Mouse (Mus musculus) heart, postnatal 14 days (tissue): ENCODE measurements at regions not wholly inside any gene's neighbourhood (a gene's known extent, or its start where the extent isn't known, plus 50 kb on each side); places are given as distances from the start of the nearest gene placed in this dataset.

Experiments used
- DNase-seq, 2 experiments: peaks; one replicate each; pipeline ENCODE4 v3.0.0; 2021 to 2022
- intact Hi-C: fragments of 180-260 bp; cut with DNase I; formaldehyde crosslinking; loops from one replicate; pipeline ENCODE4 v1.15.1; 2025

DNA sequence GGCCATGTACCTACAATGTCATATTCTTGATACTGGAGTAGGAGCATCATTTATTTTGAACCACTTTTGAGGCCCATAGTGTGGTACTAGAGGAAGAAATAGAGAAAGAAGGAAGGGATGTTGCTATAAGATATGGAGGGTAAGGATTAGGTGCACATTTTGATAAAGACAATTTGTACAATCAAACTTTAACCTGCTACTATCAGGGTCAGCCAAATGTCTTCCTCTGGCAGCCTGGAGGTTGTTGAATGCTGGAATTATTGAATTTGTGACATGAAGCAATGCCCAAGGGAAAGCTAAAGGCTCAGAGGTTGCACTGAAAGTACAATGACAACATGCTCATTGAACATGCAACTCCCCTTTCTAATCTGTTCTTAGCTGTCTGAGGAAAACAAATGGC is 202.3 kb upstream of the Sema3a start:
- intact Hi-C loops, result no loop called here
- no peak for DNase-seq

DNA sequence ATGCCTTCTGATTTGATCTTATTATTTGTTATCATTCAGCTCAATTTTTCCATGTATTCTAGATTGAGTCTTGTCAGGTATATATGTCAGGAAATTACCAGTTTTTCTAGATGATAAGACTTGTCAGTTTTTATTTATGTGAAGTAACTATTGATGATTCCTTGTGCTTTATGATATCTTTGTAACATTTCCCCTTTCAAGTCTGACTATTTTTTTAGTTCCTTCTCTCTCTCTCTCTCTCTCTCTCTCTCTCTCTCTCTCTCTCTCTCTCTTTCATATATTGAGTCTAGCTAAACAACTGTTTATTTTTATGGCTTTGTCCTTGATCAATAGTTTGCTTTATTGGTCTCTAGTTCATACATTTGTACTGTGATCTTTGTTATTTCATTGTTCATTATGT is 199.7 kb upstream of the Sema3a start:
- intact Hi-C loops, result no loop called here
- DNase-seq, result no peak

DNA sequence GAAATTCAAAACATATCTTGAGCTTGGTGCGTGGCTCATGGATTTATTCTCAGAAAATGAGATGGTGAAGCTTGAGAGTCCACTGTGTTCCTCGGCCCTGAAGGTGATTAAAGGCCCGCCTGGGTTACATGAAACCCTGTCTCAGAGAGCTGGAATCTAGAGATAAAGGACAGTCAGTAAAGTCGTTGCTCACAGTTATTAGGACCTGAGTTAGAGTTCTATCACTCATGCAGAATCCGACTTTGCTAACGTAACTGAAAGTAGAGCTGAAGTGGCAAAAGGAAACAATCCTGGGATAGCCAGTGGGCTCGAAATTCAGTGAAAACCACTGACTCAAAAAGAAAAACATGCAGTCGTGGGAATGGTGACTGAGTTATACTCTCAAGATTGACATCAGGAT is 198.9 kb upstream of the Sema3a start:
- no peak for DNase-seq
- intact Hi-C loops, result no loop called here

DNA sequence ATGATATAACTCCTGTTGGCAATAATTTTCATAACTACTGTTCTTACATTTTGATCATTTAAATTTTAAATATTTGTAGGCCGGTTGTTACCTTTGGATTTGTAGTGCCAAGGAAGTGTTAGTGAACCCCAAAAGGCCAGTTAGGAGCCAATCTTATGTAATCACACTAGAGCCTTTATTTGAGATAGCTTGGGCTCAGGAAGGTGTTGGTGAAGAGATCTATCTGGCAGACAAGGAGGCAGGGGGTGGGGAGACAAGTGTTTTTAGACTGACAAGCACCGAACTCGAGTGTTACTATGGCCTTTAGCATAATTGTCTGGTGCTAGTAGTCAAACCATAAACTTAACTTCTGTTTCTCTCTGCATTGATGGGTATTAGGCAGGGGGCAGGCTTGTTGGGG is 198.0 kb upstream of the Sema3a start:
- intact Hi-C loops, result no loop called here
- DNase-seq, result no peak

GRCm38 (mm10) chr5:12937052-12937451 is 188.2 kb upstream of the Sema3a start:
- intact Hi-C loops, result no loop called here

GRCm38 (mm10) chr5:12938162-12938852 is 186.9 kb upstream of the Sema3a start:
- no peak for DNase-seq
- intact Hi-C loops, result no loop called here

More at GRCm38 (mm10) chr5:12937052-12937451, 188.2 kb upstream of the Sema3a start:
- no peak for DNase-seq

DNA sequence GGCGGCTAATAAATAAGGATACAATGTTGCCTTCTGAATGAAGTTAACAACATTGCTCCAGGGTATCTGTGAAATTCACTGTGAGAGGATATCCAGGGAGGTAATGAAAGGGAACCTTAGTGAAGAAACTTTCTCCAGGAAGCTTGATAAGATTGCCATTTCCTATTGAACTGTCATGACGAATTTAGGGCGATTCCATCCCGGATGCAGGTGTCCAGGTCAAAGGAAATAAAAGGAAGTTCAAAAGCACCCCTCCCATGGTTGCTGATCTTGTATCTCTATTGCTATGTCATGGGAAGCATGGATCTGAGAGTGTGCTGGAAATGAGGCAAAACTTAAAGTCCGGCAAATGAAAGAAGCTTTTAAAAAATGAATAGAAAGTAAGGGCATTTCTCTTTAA is 180.7 kb upstream of the Sema3a start:
- intact Hi-C loops, result no loop called here
- no peak for DNase-seq

DNA sequence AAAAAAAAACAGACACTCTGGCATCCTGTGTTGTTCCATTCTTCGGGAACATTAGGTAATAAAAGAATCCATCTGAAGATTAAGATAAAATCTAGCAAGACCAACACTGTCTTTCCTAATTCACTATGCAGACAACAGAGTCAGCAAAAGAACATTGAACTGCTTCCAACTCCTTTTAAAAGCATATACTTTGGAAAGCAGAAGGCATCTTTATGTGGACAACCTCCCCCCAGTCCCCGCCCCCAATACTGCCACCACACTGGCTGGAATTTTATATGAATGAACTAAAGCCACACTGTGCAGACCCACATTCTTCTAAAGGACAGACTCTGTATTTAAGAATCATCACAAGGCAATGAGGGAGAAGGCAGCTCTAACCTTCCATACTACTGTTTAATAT is 176.7 kb upstream of the Sema3a start:
- intact Hi-C loops, result no loop called here
- no peak for DNase-seq

GRCm38 (mm10) chr5:12970987-12971386 is 154.2 kb upstream of the Sema3a start:
- intact Hi-C loops, result no loop called here

GRCm38 (mm10) chr5:12973701-12974100 is 151.5 kb upstream of the Sema3a start:
- DNase-seq, result no peak
- intact Hi-C loops, result no loop called here

More at GRCm38 (mm10) chr5:12970987-12971386, 154.2 kb upstream of the Sema3a start:
- DNase-seq, result no peak

GRCm38 (mm10) chr5:12976015-12976742 is 149.0 kb upstream of the Sema3a start:
- intact Hi-C loops, result no loop called here
- no peak for DNase-seq

GRCm38 (mm10) chr5:12977875-12978274 is 147.3 kb upstream of the Sema3a start:
- intact Hi-C loops, result no loop called here
- no peak for DNase-seq

DNA sequence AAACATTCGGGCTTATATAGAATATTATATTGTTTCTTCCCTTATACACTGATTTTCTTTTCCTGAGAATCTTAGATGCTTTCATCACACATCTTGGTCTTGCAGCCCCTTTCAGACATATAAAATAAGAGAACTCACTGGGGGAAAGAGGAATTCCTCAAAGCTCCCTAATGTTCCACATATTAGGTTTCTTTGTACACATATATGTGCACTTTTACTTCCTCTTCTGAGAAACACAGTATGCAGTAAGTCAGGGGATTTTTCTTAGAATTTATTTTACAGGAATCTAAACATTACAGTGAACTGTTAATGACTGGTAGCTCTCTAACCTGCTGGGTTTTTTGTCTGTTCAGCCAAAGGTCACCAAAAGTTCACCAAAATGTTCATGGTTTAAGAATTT is 131.4 kb upstream of the Sema3a start:
- intact Hi-C loops, result no loop called here
- no peak for DNase-seq

- no peak for DNase-seq
- intact Hi-C loops, result no loop called here
These were observed 127.8 kb upstream of the Sema3a start for GRCm38 (mm10) chr5:12997440-12997839.

GRCm38 (mm10) chr5:13007132-13007531 is 118.1 kb upstream of the Sema3a start:
- DNase-seq, result no peak
- intact Hi-C loops, result no loop called here

DNA sequence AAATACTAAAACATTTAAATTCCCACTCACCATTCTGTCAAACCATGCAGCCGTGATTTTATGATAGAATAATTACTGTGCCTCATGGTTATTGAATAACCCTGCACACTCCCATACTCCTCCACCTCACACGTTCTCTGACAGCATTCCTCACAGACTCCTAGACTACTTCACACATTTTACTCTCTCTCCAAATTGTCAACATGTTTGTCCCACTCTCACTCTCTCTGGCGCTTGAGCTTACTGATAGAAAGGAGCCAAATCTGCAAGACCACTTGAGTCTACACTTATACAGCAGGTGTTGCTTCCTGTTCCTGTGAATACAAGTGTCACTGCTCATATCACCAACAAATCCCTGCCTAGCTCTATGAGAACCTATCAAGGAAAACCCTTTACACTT is 102.9 kb upstream of the Sema3a start:
- DNase-seq, result no peak

DNA sequence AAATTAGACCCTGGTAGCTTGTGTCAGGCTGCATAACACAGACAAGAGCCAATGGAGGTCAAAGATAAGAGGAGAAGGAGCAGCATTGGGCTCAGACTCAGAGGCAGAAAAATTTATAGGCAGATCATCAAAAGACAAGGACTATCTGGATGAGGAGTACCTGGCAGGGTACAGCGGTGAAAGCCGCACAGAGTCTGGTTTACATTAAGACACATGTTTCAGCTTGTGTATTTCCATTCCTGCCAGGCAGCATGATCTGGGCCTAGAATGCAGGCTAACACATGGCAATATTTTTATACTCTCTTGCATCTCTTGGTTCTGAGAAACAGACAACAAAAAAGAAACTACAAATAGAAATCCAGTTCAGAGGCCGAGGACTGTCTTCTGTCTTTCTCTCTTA is 91.9 kb upstream of the Sema3a start:
- intact Hi-C loops, result no loop called here
- DNase-seq, result no peak

More for the DNA sequence above, 102.9 kb upstream of the Sema3a start:
- intact Hi-C loops, result no loop called here

DNA sequence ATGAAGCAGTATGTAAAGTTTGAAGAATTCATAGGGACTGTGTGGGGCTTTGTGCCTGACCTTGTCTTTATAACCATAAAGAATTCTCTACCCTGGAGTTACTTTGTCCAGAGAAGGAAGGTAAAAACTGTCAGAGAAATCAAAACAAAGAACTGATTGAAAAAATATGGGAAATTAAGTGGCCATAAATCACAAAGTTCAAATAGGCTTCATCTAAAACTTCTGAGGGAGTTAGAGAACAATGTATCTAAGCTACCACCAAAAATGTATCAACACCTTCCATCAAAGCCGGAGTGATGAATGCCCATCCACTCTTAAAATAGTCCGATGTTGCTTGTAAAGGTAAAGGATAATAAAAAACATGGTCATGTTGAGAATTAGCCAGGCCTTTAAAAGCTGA is 89.1 kb upstream of the Sema3a start:
- no peak for DNase-seq
- intact Hi-C loops, result no loop called here

- DNase-seq, result no peak
- intact Hi-C loops, result no loop called here
These were observed 66.3 kb upstream of the Sema3a start for GRCm38 (mm10) chr5:13058883-13059423.

DNA sequence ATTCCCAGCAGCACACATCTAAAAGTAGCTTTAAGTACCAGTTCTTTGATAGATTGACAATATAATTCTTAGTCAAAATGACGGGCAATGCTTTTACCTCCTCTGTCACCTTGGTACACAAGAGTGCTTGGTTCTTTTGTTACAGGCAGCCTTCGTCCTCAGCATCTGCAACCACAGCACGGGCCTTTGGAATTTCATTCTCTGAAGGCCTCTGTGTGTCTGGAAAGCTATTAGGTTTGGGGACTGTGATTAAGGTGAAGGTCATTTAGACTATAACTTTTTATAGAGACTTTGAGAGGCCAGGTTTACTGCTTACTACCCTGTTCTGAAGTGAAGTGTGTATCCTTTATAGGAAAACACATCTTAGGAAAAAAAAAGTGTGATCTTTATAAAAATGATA is 58.3 kb upstream of the Sema3a start:
- intact Hi-C loops, result no loop called here
- DNase-seq, result no peak
